Mouse (Mus musculus) limb, embryonic 14.5 days (tissue): ENCODE measurements around the gene Prex1. TPM values are rescaled to one million over a fixed set of nuclear protein-coding genes. Genes with fewer than 3 reads are reported as not detected.
A peak's percentile ranks its signal among the peaks of the same experiment; 100 is the strongest.

Experiments used
- ATAC-seq: fragments of 200-750 bp; cut with Nextera tagmentation; 2 replicates; pipeline ENCODE4 v1.8.0; 2017; ENCODE audit warnings: low read depth, moderate number of reproducible peaks, moderate TSS enrichment; ENCODE audit not compliant: low FRiP score
- DNase-seq: peaks from one replicate; pipeline ENCODE4 v3.0.0-alpha.2; 2015; ENCODE audit warnings: low spot score
- H3K27ac ChIP-seq: fragments of 300-500 bp; sonication (generic); replicated peaks from 2 replicates; pipeline ENCODE4 v1.5.1; 2014; ENCODE audit warnings: low read depth, mild to moderate bottlenecking, low read length, moderate library complexity, mixed read lengths
- H3K27me3 ChIP-seq: fragments of 300-500 bp; sonication (generic); 2 replicates; pipeline ENCODE4 v1.6.1; 2014; ENCODE audit warnings: low read length, mixed read lengths; ENCODE audit not compliant: control insufficient read depth, insufficient read depth
- H3K36me3 ChIP-seq: fragments of 300-500 bp; sonication (generic); 2 replicates; pipeline ENCODE4 v1.6.1; 2014; ENCODE audit warnings: mild to moderate bottlenecking, low read length, moderate library complexity, mixed read lengths; ENCODE audit not compliant: control insufficient read depth, insufficient read depth
- H3K4me1 ChIP-seq: fragments of 300-500 bp; sonication (generic); 2 replicates; pipeline ENCODE4 v1.6.1; 2014; ENCODE audit warnings: antibody characterized with exemption, low read length, mixed read lengths; ENCODE audit not compliant: control insufficient read depth, insufficient read depth
- H3K4me2 ChIP-seq: fragments of 300-500 bp; sonication (generic); replicated peaks from 2 replicates; pipeline ENCODE4 v1.6.1; 2014; ENCODE audit warnings: low read depth, mild to moderate bottlenecking, low read length, moderate library complexity; ENCODE audit not compliant: severe bottlenecking
- H3K4me3 ChIP-seq: fragments of 300-500 bp; sonication (generic); replicated peaks from 2 replicates; pipeline ENCODE4 v1.5.1; 2014; ENCODE audit warnings: low read length
- H3K9ac ChIP-seq: fragments of 300-500 bp; sonication (generic); 2 replicates; pipeline ENCODE4 v1.6.1; 2014; ENCODE audit warnings: mild to moderate bottlenecking, low read depth, low read length, moderate library complexity; ENCODE audit not compliant: severe bottlenecking
- H3K9me3 ChIP-seq: fragments of 300-500 bp; sonication (generic); 2 replicates; pipeline ENCODE4 v1.6.1; 2016; ENCODE audit warnings: low read length; ENCODE audit not compliant: control insufficient read depth
- POLR2A ChIP-seq: fragments of 200-500 bp; IDR thresholded peaks from 2 replicates; pipeline ENCODE4 v1.8.0; 2012; ENCODE audit warnings: inconsistent platforms, mild to moderate bottlenecking, moderate library complexity, borderline replicate concordance; ENCODE audit not compliant: insufficient read depth, insufficient read length; ENCODE audit errors: extremely low read depth
- WGBS: fragments of 180-500 bp; shearing (Covaris S2); extraction: QIAGEN DNeasy Blood & Tissue Kit; methylation state at CpG from one replicate; pipeline ENCODE4 v1.1.7; 2014; 5-methylcytosine and 5-hydroxymethylcytosine counted together
- polyA plus RNA-seq, 2 experiments: library from polyadenylated mRNA; depleted of rRNA in 1 of 2; stranded (reverse) in 1 of 2; unstranded in 1 of 2; fragments of >200 nt; fragmentation: Nextera tagmentation in 1 of 2; extraction: Ambion mirVana in 1 of 2; gene quantifications; 2 replicates each; pipeline versions ENCODE4 v1.2.1 to v1.2.3; 2012 to 2014

Prex1 gene
- polyA plus RNA-seq, 2 experiments, result 20.1 to 27.9 TPM

DNA sequence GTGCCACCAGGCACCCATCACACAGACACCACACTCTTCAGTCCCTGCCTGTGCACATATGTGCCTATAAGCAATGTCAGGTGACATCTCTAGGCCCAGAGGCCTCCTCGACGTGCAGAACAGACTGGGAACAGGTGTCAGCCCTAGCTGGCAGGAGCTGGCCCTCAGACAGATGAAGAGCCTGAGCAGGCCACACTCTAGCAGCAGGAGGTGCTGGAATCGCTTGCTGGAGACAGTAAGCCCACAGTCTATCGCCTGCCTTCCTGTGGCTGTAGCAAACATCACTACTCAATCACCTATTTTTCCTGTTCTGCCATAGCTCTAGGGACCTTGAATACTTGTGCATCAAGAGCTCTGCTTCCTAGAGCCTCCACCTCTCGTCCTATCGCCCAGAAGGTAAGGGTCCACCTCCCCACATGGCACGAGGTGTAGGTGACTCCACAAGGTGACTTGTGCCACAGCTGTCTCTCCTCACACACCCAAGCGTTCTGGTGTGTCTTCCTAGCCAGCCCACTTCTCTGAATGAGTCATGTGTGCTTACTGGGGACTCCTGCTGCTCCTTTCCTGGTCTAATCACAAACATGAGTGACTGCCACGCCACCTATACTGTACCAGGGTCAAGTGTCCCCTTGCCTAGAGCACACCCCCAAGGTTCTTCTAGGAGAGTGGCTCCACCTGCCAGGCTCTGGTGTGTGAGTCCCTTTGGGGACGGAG is 62.2 kb downstream of the Prex1 start:
- no peak overlapping the region for H3K9ac ChIP-seq
- no peak overlapping the region for H3K27ac ChIP-seq
- no peak overlapping the region for H3K4me3 ChIP-seq
- no peak for TF ChIP-seq POLR2A
- H3K4me1 ChIP-seq, result peaks cover 7% of the 10 kb centered on the region; the same call in 1 of the 2 replicates
- H3K4me2 ChIP-seq, result no peak overlapping the region
- ATAC-seq (no peak), DNase-seq (no peak)
- H3K9me3 ChIP-seq, result no peaks in the 10 kb centered on the region
- no peaks in the 10 kb centered on the region; the same call in 1 of the 2 replicates for H3K36me3 ChIP-seq
- no peaks in the 10 kb centered on the region for H3K27me3 ChIP-seq
- 64% methylated on average over 10 of the region's 10 CpGs for WGBS

DNA sequence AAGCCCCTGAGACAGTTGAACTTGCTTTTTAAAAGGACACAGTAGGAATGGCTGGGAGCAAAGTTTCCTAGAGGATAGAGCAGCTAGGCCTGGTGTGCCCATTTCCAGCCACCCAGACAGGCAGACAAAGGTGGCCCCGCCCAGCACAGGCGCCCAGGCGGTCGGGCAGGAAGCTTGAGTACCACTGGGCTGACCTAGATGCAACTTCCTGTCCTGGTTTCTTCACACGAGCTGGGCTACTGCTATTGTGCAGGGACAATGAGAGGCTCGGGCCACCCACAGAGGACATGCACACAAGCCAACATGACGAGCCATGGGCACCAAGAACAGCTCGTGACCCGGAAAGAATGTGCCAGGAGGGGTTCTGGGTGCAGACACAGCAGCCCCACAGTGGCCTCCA is 63.2 kb downstream of the Prex1 start:
- Histone ChIP-seq H3K4me2 (no peak overlapping the region), H3K9me3 (no peaks in the 10 kb centered on the region), H3K4me1 (peaks cover 2% of the 10 kb centered on the region; the same call in 1 of the 2 replicates), H3K27me3 (no peaks in the 10 kb centered on the region), H3K27ac (no peak overlapping the region), H3K36me3 (peaks cover 3% of the 10 kb centered on the region; the same call in 1 of the 2 replicates), H3K4me3 (no peak overlapping the region), H3K9ac (no peak overlapping the region)
- DNase-seq (no peak), ATAC-seq (no peak)
- WGBS, result 68% methylated on average over 9 of the region's 9 CpGs
- TF ChIP-seq POLR2A, result no peak

DNA sequence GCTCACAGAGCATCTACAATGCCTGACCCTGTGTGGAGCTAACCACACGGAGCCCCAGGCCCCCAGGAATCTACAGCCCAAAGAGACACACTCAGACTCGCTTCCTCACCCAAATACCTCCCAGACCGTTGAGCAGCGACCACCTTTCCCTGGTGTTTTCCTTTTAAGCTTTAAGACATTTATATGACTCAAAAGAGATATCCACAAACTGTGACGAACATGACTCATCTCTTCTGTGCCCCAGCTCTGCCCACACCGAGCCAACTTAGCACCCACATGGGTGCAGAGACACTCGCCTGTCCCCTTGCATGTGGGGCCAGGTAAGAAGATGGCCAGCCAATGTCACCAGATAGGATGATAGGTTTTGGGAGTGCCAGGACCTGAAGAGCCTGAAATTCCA is 66.4 kb downstream of the Prex1 start:
- no peak for TF ChIP-seq POLR2A
- Histone ChIP-seq H3K4me3 (no peak overlapping the region), H3K9me3 (no peaks in the 10 kb centered on the region), H3K27ac (no peak overlapping the region), H3K4me2 (no peak overlapping the region), H3K4me1 (0 out of 2 replicates have a peak, but pooled peaks cover 2% of the 10 kb centered on the region), H3K36me3 (peaks cover 13% of the 10 kb centered on the region), H3K9ac (no peak overlapping the region), H3K27me3 (no peaks in the 10 kb centered on the region)
- DNase-seq (no peak), ATAC-seq (no peak)
- WGBS, result 80% methylated on average over 7 of the region's 7 CpGs

DNA sequence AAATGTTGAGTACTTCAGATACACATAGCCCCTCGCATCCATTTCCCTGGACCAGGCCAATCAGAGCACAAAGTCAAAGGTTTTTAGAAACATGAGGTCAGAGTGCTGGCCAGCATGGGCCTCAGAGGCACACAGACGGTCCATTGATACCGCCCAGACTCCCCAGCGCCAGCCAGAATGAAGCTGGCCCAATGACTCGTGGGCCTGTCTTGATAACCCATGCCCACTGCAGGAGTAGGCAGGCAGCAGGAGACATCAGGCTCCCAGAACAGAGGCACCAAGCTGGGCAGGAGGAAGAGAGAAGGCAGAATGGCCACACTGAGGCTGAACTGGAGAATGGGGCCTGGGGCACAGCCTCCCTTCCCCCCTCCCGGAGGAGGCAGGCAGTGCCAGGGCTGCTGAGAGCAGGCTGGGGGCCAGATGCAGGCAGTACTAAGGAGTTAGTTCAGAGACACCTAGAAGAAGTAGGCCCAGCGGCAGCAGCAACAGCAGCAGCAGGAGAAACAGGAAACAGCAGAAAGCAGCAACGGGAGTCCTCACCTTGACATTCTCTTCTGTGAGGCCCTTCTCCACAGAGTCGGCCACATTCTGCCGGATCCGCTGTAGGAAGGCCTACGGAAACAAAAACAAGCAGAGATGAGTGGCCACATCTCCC is 67.1 kb downstream of the Prex1 start:
- H3K36me3 ChIP-seq, result peaks cover 13% of the 10 kb centered on the region
- no peak overlapping the region for H3K9ac ChIP-seq
- DNase-seq (no peak), ATAC-seq (no peak)
- H3K27me3 ChIP-seq, result no peaks in the 10 kb centered on the region
- peak overlapping the region; percentile 13; the same call in 1 of the 2 replicates for H3K27ac ChIP-seq
- 0 out of 2 replicates have a peak, but pooled peaks cover 2% of the 10 kb centered on the region for H3K4me1 ChIP-seq
- H3K9me3 ChIP-seq, result no peaks in the 10 kb centered on the region
- WGBS, result 80% methylated on average over 11 of the region's 12 CpGs
- TF ChIP-seq POLR2A, result no peak
- no peak overlapping the region for H3K4me2 ChIP-seq
- H3K4me3 ChIP-seq, result no peak overlapping the region

DNA sequence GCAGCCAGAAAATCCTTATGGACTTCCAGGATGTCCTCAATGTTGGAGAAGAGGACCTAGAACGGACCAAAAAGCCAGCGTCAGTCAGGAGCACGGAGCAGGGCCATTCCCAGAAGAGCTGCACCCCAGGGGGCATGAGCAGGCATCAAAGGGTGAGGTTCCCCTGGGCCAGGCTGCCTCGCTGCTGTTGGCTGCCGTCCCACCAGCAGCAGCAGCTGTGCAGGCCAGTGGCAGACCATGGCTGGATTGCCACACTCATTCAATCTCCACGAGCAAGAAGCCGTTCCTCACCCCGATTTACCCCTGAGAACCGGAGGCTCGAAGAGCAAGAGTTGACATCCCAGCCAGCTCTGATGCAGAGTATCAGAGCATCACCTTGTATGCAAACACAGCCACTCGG is 68.8 kb downstream of the Prex1 start:
- WGBS, result 79% methylated on average over 10 of the region's 11 CpGs
- DNase-seq (no peak), ATAC-seq (no peak)
- no peaks in the 10 kb centered on the region for H3K27me3 ChIP-seq
- no peaks in the 10 kb centered on the region for H3K9me3 ChIP-seq
- no peak overlapping the region for H3K9ac ChIP-seq
- no peak overlapping the region for H3K27ac ChIP-seq
- no peak overlapping the region for H3K4me3 ChIP-seq
- 0 out of 2 replicates have a peak, but pooled peaks cover 2% of the 10 kb centered on the region for H3K4me1 ChIP-seq
- H3K36me3 ChIP-seq, result peaks cover 13% of the 10 kb centered on the region
- no peak for TF ChIP-seq POLR2A
- H3K4me2 ChIP-seq, result no peak overlapping the region
